Mouse (Mus musculus) myocyte (in vitro differentiated cells): ENCODE data around the gene Srsf1.

Source experiments
- CEBPB ChIP-seq: IDR thresholded peaks from 2 replicates; pipeline ENCODE4 v1.6.1; 2011; ENCODE audit warnings: mild to moderate bottlenecking, moderate library complexity; ENCODE audit not compliant: poor library complexity, insufficient read depth, severe bottlenecking
- E2F4 ChIP-seq: IDR thresholded peaks from one replicate; pipeline ENCODE4 v1.6.1; 2011; ENCODE audit warnings: mild to moderate bottlenecking, control low read depth, moderate library complexity; ENCODE audit not compliant: insufficient read depth
- MAX ChIP-seq: IDR thresholded peaks from one replicate; pipeline ENCODE4 v1.6.1; 2011; ENCODE audit warnings: low read depth, mild to moderate bottlenecking, control low read depth
- POLR2A ChIP-seq: IDR thresholded peaks from one replicate; pipeline ENCODE4 v1.6.1; 2011; ENCODE audit warnings: low read depth, mild to moderate bottlenecking, control low read depth, moderate library complexity; ENCODE audit not compliant: insufficient read length
- SRF ChIP-seq: IDR thresholded peaks from one replicate; pipeline ENCODE4 v1.6.1; 2011; ENCODE audit warnings: low read depth; ENCODE audit not compliant: control insufficient read depth, insufficient read length
- TCF12 ChIP-seq: IDR thresholded peaks from one replicate; pipeline ENCODE4 v1.6.1; 2011; ENCODE audit warnings: mild to moderate bottlenecking, control low read depth; ENCODE audit not compliant: poor library complexity, insufficient read depth, severe bottlenecking
- USF1 ChIP-seq: IDR thresholded peaks from one replicate; pipeline ENCODE4 v1.6.1; 2011; ENCODE audit warnings: low read depth, mild to moderate bottlenecking, control low read depth, moderate library complexity

DNA sequence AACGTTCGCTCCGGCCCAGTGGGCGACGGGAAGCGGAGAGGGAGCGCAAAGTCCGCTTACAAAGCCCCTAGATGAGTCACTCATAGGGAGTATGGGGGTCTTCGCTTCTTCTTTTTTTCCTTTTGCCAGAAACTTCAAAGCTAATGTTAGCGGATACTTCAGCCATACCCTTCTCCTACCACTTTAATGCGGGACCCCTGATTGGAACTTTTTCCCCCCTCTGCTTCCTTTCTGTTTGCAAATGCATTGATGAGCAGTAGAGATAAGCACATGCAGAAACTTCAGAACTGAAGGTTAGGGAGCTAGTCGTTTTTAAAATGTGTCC is 22.0 kb downstream of the Srsf1 start:
- TF ChIP-seq POLR2A (no peak), USF1 (no peak), CEBPB (no peak), E2F4 (no peak), TCF12 (no peak), SRF (no peak), MAX (no peak)
